Mouse (Mus musculus) layer of hippocampus, postnatal 14 days (tissue): ENCODE measurements at regions not wholly inside any gene's neighbourhood (a gene's known extent, or its start where the extent isn't known, plus 50 kb on each side); places are given as distances from the start of the nearest gene placed in this dataset.

Experiments used
- DNase-seq, 2 experiments: peaks; one replicate each; pipeline ENCODE4 v3.0.0; 2021 to 2022; ENCODE audit warnings: low spot score in 2 of 2, mixed read lengths in 1 of 2

- DNase-seq, result no peak
Observed at GRCm38 (mm10) chr4:89453051-89453450, 142.2 kb upstream of the Cdkn2b start.

- no peak for DNase-seq
Observed at GRCm38 (mm10) chr4:89451741-89452140, 140.9 kb upstream of the Cdkn2b start.

GRCm38 (mm10) chr4:89446765-89447487 is 136.1 kb upstream of the Cdkn2b start:
- peak in 1 of 2 experiments; percentile 26 for DNase-seq

- peak in 1 of 2 experiments; percentile 6 for DNase-seq
Observed at GRCm38 (mm10) chr4:89446156-89446716, 135.4 kb upstream of the Cdkn2b start.

GRCm38 (mm10) chr4:89445214-89446155 is 134.6 kb upstream of the Cdkn2b start:
- DNase-seq, result no peak

GRCm38 (mm10) chr4:89442526-89442925 is 131.7 kb upstream of the Cdkn2b start:
- no peak for DNase-seq

- no peak for DNase-seq
Observed at GRCm38 (mm10) chr4:89440821-89441220, 130.0 kb upstream of the Cdkn2b start.

- no peak for DNase-seq
Observed at GRCm38 (mm10) chr4:89440326-89440725, 129.5 kb upstream of the Cdkn2b start.

GRCm38 (mm10) chr4:89438665-89439064 is 127.8 kb upstream of the Cdkn2b start:
- no peak for DNase-seq

- no peak for DNase-seq
Observed at GRCm38 (mm10) chr4:89436764-89437163, 125.9 kb upstream of the Cdkn2b start.

GRCm38 (mm10) chr4:89434152-89434551 is 123.3 kb upstream of the Cdkn2b start:
- DNase-seq, result no peak

- no peak for DNase-seq
Observed at GRCm38 (mm10) chr4:89433528-89433927, 122.7 kb upstream of the Cdkn2b start.

GRCm38 (mm10) chr4:89431520-89431919 is 120.7 kb upstream of the Cdkn2b start:
- DNase-seq, result no peak

- DNase-seq, result no peak
Observed at GRCm38 (mm10) chr4:89428465-89428864, 117.6 kb upstream of the Cdkn2b start.

GRCm38 (mm10) chr4:89427345-89428293 is 116.8 kb upstream of the Cdkn2b start:
- DNase-seq, result peak; percentile 16 to 37

GRCm38 (mm10) chr4:89425916-89426315 is 115.1 kb upstream of the Cdkn2b start:
- DNase-seq, result no peak

GRCm38 (mm10) chr4:89421694-89422354 is 111.0 kb upstream of the Cdkn2b start:
- peak in 1 of 2 experiments; percentile 5 for DNase-seq

GRCm38 (mm10) chr4:89420868-89421267 is 110.0 kb upstream of the Cdkn2b start:
- DNase-seq, result no peak

GRCm38 (mm10) chr4:89419507-89419906 is 108.7 kb upstream of the Cdkn2b start:
- DNase-seq, result no peak

- DNase-seq, result no peak
Observed at GRCm38 (mm10) chr4:89405624-89406167, 94.9 kb upstream of the Cdkn2b start.
